Mouse (Mus musculus) thymus, postnatal 10 days (tissue): Measurements from ENCODE around the gene Tmco4.

Experiments used
- DNase-seq, 2 experiments: peaks; one replicate each; pipeline ENCODE4 v3.0.0; 2021; ENCODE audit warnings: low spot score in 2 of 2

Tmco4 gene

DNA sequence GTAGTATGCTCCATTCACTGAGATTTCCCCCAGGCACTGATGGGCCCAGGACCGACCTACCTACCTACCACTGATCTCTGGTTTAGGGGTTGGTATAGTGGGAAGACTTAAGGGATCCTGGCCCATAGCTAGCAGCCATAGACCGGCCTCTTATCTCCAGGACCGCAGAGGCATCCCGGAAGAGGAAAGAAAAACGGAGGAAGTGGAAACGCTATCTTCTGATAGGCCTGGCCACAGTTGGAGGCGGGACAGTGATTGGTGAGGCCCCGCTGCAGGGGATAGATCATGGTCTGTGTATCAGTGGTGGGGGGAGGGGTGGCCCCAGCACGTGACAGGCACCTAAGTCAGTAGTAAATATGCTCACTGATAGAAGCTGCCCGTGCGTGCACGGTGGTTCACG lies 46.7 kb downstream of the Tmco4 start:
- DNase-seq: no peak

DNA sequence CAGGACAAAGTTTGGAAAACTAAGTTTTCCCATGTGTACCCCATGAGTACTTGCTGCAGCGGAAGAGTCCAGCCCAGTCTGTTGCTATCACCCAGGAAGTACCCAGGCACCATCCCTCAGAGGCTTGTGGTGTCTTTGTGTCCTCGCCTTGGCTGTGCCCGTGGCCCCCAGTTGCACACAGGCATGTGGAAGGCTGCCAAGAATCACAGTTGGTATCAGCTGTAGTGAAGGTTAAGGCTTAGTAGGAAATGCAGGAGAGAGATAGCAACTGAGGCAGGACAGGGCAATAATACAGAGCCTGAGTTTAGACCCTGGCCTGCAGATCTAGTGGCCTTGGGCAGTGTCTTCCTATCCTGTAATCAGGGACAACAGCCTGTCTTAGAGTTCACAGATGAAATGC lies 47.7 kb downstream of the Tmco4 start:
- DNase-seq: no peak

DNA sequence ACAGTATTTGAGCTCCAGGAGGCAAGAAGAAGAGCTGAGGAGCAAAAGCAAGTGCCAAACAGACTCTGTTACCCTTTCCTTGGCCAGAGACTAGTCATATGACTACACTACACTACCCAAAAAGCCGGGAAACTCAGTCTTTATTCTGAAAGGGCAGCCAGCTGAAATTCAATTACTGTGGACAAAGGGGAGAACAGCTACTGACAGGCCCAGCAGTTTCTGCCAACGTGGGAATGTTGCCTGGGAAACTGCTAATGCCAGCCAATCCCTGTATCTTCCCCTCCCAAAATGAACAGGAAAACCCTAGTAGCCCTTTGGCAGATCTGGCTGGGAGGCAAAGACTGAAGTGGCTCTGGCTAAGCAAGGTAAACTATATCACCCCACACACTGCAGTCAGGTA lies 51.7 kb downstream of the Tmco4 start:
- no peak for DNase-seq

DNA sequence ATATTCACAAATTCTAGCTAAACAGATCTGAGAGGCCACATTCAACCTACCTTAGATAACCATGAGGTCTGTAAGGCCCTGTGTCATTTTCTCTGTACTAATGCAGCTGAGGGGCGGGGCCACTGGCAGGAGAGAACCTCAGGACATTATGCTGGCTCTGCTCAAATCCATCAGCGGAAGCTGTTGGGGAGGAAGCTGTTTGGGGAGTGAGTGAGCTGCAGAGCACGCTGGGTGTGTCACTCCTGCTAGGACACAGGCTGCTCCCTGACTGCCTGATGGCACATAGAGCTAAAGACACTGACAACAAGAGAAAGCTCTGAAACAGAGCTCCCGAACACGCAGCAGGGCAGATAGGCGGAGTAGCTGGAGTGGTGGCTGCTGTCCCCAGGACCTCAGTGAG lies 58.0 kb downstream of the Tmco4 start:
- DNase-seq: no peak

DNA sequence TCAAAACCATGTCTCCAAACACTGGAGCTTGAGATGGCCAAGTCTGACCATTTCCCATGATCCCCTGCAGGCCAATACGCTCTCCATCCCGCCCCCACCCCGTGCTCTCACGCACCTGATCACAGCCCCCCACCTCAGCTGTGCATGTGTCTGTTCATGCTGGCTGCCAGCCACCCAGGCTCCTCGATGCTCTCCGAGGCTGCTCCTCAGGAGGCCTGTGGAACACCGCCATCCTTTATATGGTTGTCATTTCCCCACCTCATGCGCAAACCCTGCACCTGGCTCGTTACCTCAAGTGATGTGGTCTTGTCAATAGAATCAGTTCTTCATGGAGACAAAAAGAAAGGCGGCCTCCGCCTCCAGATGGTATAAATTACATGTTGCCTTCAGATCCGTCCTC lies 59.8 kb downstream of the Tmco4 start:
- no peak for DNase-seq

DNA sequence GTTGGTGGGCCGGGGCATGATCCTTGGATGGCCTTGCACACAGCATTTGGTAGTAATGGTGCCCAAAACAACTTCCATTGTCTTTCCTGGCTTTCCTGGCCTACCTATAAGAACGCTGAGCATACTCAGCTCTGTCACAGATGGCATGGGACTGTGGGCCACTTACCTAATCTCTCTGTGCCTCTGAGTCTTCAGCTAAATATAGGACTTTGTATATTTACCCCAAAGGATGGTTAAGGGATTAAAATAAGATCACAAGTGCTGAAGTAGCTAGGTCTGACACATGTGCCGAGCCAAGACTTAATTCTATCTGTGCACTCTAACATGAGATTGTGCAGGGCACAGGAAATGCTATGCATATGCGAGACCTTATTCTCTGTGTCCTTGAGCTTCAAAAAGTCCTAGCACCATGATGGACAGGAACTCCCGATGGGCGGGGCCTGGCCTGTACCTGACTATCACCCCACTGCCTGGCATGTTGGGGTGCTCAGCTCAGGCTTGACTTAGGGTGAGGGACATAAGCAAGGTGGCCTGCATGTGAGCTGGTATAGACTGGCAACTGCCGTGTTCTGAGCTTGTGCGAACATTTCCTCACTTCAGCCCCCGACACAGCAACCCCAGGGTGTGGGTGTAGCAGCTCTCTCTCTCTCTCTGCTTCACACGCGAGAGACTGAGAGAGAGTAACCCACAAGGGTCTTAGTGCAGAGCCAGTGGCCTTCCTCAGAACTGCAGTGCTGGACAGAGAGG lies 60.7 kb downstream of the Tmco4 start:
- no peak for DNase-seq

DNA sequence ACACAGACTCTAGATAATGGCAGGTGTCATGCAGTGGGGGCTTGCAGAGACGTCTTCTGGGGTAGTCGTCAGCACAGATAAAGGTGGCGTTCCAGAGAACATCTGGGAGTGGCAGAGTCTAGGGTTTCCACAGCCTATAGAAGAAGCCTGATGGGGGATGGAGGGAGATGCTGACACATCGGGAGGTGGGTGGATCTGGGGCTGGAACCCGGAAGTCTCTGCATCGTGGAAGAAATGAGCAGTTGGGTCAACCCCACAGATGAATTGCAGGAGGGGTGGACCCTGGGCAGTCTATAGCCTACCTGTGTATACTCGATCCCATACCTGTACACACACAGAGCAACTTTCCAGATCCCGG lies 61.3 kb downstream of the Tmco4 start:
- no peak for DNase-seq

DNA sequence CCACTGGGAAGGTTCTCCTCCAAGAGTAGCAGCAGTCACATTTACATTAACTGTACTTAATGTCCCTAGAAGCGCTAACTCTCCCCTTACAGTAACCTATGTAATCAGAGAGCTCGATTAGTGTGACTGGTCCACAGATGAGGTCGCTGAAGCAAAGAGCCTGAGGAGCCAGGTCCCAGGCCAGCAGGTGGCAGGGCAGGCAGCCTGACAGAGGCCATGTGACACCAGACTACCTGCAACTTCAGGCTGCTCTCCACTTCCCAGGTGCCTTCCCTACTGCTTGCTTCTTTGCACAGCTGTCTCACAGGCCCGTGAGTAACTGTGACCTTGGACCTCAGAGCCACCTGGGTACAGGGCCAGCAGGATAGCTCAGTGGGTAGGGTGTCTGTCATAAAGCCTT lies 61.9 kb downstream of the Tmco4 start:
- DNase-seq: no peak

DNA sequence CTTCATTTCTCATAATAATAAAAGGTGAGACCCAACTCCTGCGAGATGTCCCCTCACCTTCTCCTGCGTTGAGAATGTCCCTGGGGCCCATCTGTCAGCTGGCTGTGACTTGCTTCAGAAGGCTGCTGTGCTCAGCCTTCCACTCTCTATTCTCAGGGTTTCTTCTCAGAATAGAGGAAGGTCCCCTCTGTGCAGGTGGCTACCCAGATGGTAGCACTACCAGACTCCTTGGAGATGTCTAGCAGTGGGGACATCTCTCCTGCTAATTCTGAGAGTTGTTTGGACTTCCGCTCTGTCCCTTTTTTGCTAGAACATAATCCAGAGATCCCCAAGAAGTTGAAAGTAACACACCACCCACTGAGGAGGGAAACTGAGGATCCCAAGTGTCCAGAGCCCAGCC lies 62.3 kb downstream of the Tmco4 start:
- DNase-seq: no peak

DNA sequence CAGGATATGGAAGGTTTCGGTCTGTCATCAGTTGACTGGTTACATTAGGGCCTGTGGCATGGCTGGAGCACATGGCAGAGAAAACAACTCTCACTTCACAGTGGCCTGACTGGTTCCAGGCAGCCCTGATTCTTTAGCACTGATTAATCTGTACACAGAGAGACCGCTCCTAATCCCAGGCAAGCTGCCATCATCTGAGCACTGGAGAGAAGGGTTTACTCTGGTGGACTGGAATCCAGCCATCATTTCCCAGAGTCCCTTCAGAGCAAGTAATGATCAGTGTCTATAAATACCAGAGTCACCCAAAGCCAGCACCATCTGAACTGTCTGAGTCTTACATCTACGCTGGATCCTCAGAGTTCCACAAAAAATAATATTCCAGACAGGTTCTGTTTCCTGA lies 63.1 kb downstream of the Tmco4 start:
- DNase-seq: no peak

DNA sequence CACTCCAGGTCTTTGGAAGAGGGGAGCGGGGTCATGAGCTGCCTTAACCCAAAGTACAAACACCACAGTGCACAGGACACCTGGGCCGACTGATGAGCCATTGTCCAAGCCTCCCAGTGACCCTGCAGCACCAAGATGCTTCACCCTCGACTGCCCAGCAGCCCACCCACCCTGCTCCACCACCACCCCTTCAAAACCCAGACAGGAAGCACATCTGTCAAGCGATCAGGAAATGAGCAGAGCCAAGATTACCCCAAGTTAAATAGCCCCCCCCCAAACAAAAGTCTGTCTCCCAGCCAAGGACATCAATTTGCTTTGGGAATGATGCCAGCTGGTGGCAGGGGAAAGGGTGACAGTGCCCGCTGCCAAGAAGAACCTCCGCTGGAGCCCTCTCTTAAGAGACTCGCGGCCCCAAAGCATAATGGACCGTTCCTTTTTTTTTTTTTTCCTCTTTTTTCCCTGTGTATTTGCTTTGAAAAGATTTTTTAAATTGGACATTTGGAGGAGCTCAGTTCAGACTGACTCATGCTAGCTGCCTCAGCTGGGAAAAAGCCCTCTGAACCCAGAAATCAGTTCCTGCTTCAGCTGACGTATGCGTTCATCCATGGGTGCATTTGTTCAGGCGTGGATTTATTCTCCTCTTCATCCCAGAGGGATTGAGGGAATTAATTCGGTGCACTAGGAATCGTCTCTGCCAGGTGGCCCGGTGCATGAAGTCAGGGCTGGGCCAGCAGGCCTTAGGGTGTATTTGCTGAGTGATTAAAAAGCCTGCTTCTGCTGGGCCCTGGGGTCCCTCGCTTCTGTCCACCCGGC lies 65.3 kb downstream of the Tmco4 start:
- DNase-seq: no peak

DNA sequence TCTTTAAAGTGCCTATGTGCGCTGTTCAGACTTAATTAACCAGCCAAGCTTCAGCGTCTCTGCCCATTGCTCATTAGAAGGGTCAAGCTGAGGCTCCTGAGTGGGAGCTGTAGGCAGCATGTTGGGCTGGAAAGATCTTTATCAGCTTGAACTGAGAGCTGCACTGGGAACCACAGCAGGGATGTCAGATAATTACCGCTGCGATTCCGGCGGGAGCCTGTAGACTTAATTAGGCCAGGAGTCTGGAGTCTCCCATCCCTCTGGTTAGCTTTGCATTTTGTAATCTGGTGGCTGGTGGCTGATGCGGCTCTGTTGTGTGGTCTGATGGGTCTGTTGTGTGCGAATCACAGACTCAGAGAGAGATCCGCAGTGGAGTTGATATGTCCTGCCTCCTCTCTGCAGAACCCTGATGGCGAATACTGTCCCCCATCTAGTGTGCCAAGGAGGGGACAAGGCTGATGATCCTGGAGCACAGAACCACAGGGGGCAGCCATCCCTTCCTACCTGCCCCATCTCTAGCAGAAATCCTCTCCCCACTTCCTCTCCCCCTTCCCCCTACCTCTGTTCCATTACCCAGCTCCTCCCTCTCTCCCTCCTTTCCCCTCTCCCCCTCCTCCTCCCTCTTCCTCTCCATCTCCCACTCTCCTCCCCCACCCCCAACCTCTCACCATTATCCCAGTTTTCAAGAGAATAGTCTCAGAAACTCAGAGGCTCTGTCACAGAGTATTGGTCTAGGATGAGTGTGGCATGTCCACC lies 67.6 kb downstream of the Tmco4 start:
- no peak for DNase-seq

DNA sequence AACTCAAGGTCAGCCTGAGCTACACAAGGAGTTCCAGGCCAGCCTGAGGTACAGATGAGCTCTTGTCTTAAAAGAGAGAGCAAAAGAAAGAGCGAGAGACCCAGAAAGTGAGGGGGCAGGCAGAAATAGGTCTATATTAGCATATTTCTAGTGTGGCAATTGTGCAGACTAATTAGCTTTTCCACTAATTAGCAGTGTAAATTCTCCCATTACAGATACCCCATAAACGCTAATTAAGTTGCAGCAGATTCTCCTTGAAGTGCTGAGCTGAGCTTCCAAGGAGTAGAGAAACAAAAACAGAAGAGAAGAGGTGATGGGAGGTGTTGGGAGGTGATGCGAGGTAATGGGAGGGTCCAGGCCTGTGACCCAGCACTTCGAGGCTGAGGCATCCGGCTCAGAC lies 69.9 kb downstream of the Tmco4 start:
- no peak for DNase-seq

DNA sequence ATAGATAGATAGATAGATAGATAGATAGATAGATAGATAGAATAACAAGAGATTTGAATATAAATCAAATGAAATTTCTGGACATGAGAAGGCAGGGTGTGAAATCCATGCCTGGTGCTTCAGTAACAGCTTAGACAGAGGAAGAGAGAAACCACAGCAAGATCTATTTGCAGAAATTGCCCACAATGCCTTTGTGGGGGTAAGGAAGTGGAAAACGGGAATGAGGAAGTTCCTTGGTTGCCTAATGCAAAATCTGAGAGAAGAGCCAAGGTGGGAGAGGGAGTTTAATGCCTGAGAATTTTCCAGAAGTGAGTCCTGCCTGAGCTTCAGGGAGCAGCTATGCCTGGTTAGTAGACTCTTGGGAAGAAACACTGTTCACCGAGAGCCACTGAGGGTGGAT lies 70.9 kb downstream of the Tmco4 start:
- no peak for DNase-seq

DNA sequence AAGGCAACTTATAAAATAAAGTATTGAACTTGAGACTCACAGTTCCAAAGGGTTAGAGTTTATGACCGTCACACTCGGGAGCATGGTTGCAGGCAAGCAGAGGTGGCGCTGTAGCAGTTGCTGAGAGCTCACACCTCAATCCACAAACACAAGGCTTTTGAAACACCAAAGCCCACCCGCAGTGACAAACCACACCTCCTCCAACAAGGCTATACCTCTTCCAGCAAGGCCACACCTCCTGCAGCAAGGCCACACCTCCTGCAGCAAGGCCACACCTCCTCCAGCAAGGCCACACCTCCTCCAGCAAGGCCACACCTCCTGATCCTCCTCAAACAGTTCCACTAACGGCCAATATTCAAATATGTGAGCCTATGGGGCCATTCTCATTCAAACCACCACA lies 71.9 kb downstream of the Tmco4 start:
- DNase-seq: no peak

DNA sequence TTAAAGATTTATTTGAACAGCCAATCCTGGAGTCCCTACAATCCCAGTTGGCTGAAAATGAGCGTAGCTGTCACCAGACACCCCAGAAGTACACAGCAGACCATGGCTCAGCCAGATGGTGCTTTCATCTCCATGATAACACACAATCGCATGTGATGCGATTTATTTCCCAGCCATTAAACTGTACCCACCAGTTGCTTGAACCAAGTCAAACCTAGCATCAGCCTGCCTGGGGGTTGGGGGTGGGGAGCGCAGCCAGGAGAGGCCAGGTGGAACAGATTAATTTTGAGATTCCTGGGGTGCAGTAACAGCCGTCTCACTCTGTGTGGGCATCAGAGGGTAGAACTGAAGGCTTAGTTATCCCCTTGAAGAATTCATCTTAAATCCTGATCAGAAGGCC lies 73.7 kb downstream of the Tmco4 start:
- no peak for DNase-seq

DNA sequence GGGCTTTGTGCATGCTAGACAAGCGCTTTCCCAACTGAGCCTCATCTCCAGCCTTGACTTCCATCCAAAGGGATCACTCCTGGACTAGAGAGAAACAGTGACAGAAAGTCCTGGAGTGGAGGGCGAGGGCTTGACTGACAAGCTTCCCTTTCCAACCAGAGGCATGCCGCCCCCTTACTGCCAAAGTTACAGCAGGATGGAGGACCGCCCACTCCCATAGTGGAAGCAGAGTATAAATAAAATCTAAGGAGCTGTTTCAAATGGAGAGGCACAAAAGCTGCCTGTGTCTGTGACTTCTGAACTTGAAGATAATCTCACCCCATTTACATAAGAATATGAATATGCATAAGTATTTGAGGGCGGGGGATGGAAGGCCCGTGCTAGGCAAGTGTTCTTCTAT lies 75.8 kb downstream of the Tmco4 start:
- no peak for DNase-seq

DNA sequence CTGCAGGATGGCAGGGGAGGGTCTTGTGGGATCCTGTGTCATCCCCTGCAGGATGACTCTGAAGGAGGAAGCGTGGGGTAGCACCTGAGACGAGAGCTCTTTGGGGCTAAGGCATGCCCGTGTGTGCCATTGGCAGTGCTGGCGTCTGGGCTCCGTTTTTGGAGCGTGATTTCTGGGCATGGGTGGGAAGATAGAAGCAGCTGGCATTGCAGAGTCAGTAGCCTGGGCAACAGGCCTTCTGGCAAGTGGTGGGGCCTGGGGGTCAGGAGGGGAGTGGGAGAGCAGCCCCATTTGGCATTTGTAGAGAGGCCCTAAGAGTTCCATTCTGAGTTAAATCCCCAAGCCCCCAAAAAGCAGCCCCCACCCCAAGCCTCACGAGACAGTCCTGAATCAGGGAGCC lies 80.1 kb downstream of the Tmco4 start:
- no peak for DNase-seq

DNA sequence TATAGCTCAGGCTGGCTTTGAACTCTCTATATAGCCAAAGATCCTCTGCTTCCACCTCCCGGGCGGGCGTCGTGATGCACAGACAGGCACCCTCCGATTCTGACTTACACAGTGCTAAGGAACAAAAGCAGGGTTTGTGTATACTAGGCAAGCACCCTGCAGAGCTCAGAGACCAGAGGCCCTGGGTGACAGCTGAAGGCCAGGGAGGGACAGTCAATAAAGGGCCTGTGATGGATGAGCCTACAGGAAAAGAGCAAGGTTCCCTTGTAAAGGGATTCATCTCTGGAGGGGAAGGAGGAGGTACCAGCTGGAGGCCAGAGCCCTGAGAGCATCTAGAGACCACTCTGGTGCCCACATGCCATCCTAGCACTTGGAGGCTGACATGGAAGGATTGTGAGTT lies 80.7 kb downstream of the Tmco4 start:
- no peak for DNase-seq

DNA sequence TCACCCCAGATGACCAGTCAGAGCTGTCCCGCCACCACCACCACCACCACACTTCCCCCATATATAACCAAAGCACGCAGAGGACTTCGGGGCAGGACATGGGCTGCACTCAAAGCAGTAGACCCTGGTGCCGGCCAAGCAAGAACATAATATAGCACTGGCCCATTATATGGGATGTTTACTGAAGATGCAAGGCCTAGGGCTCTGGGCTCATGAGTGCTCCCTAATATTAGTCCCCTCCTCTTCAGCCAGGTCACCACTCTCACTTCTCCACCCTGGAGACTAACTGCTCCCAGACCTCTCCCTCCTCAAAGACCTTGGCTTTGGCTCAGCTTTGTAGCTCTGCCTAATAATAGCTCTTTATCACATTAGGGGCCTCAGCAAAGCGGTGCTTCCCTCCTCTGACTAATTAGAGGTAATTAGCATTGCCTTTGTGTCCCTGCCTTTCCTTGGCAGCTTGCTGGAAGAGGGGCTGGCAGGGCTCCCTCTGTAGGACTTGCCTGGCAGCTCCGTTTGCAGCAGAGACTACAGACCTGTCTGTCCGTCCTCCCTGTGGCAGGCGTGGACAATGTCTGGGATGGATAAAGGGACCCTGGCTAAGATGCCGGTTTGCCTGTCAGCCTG lies 81.7 kb downstream of the Tmco4 start:
- DNase-seq: no peak

DNA sequence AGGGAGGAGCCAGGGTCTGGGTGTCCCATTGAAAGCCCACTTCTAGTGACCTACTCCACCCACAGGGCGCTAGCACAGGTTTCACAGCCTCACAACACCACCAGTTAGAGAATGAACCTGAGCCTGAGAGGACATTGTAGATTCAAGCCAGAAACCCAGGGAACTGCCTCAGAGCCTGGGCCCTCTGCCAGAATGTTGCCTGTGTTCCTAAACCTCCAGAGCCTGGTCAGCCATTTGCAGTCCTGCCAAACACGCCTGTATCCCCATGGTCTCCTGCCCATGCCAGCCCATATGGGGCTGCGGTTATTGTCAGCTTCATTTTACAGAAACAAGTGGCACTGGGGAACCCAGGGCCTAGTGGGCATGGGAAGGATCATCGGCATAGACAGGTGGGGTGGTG lies 82.6 kb downstream of the Tmco4 start:
- no peak for DNase-seq

DNA sequence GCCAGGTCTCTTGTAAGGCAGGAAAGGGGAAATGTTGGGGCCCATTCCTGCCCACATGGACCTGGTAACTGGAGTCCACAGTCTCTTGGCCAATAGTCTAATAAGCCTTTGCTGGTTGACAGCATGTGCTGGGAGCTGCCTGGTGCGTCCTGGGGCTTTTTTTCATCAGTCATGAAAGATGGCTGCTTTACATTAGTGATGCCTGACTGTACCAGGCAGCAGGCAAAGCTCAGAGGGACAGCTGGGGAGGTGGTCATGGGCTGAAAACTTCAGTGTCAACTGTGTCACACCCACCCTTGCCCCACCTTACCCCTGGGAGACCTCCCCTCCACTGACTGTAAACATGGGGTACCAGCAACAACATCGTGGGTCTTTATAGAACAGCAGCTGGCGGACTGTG lies 83.1 kb downstream of the Tmco4 start:
- DNase-seq: no peak
